1 mouse cellular context compared by ENCODE assay signal in the genomic region with DNA sequence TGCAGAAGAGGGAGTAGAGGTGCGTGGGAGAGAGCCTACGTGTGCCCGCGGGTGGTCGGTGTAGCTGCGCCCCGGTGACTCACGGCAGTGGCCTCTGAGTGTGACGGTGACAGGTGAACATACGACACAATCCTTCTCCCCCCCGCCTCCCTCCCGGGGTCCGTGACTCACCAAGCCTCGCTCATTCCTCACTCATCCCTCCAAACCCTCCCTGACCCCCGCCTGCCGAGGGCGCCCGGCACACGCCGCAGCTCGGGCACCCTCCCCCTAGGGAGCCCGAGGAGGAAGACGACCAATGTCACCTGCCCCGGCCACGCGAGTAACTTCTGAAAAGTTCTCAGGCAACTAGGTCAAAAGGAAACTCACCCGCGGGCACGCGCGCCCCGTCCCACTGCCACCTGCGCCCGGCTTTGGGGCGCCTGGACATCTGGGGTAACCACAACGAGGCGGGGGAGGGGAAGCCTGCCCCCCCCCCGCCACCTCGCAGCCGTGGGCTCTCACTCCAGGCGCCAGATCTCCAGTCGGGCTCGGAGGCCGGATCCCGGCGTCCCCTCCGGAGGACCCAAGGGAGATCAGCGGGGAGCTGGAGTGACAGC.
TF ChIP-seq lines count a peak whose summit lies in the region.

No protein-coding gene starts in this region.

TF ChIP-seq in MEL, 35 proteins besides CTCF, POLR2A, EP300 and RAD21:
- 0 out of 2 replicates have a peak, but pooled peaks have one; percentile 32 for TF ChIP-seq MXI1 (IDR thresholded peaks at IDR 0.05; ENCODE audit: low read depth, low read length)
- TF ChIP-seq POLR2AphosphoS2 (IDR thresholded peaks at IDR 0.05; ENCODE audit: low read length): no peak
- no peak for TF ChIP-seq USF1 (IDR thresholded peaks at IDR 0.05; ENCODE audit: low read depth, low read length)
- no peak for TF ChIP-seq MEF2A (IDR thresholded peaks at IDR 0.05; ENCODE audit: extremely low read depth, insufficient replicate concordance, low read depth, low read length, poor library complexity, severe bottlenecking)
